Mouse (Mus musculus) brain, embryonic 14.5 days (tissue): ENCODE measurements around the gene Vps37b. TPM values are rescaled to one million over a fixed set of nuclear protein-coding genes. Genes with fewer than 3 reads are reported as not detected.
A peak's percentile ranks its signal among the peaks of the same experiment; 100 is the strongest.

Experiments used
- DNase-seq: peaks from one replicate; pipeline ENCODE4 v3.0.0-alpha.2; 2011; ENCODE audit warnings: low read depth
- CTCF ChIP-seq: fragments of 200-500 bp; IDR thresholded peaks from 2 replicates; pipeline ENCODE4 v1.5.1; 2012; ENCODE audit warnings: inconsistent platforms, mild to moderate bottlenecking, moderate library complexity, borderline replicate concordance; ENCODE audit not compliant: insufficient read depth, insufficient read length; ENCODE audit errors: extremely low read depth
- POLR2A ChIP-seq: fragments of 200-500 bp; IDR thresholded peaks from 2 replicates; pipeline ENCODE4 v1.6.1; 2012; ENCODE audit warnings: mild to moderate bottlenecking, inconsistent platforms, borderline replicate concordance; ENCODE audit not compliant: poor library complexity, insufficient read depth, insufficient read length, severe bottlenecking; ENCODE audit errors: extremely low read depth
- polyA plus RNA-seq: library from polyadenylated mRNA; depleted of rRNA; stranded (reverse); fragments of >200 nt; gene quantifications from 2 replicates; pipeline ENCODE4 v1.2.3, GENCODE M21; 2012

Vps37b gene
- polyA plus RNA-seq, 1 experiment: 79.9 TPM

GRCm38 (mm10) chr5:124015727-124016126, 16.3 kb downstream of the Vps37b start:
- DNase-seq: no peak
- TF ChIP-seq POLR2A (no peak), CTCF (no peak)

DNA sequence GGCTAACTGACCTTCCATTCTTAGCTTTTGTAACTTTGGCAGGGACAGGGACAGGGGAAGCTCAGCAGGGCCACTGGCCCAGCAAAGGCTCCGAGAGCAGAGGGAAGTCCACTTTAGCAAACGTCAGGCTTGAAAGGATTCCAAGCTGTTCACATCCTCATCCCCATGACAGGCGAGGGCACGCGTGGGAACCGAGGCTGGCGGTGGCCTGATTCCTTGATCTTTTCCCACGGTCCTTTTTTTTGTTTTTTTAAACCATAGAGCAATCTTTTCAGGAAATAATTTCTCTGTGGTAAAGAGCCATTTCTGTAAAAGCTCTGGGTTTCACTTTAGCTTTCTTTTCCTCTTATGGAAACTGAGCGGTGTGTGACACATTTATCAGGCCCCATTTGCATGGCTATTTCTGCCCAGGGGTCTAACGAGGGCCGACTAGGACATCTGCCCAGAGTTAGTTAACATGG, 17.2 kb downstream of the Vps37b start:
- no peak for DNase-seq
- no peak for TF ChIP-seq CTCF
- no peak for TF ChIP-seq POLR2A

- no peak for DNase-seq
- TF ChIP-seq CTCF: no peak
Observed at GRCm38 (mm10) chr5:124014180-124014579, 17.9 kb downstream of the Vps37b start.

DNA sequence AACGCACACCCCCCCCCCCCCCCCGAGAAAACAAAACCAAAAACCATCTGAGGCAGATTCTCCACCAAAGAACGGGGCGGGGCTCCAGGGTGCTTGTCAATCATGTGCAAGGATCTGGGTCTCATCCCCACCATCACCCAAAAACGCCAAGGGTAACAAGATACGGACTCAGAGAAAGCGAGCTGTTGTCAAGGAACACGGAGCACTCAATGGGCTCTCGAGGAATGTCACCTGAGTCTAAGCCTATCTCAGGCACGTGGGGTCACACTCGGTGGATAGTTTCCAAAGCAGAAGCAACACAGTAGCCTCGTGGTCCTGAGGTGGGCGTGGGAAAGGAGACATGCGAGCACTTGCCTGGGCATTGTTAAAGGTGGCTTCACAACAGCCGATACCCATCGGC, 18.3 kb downstream of the Vps37b start:
- DNase-seq: no peak
- TF ChIP-seq POLR2A (no peak), CTCF (no peak)

DNA sequence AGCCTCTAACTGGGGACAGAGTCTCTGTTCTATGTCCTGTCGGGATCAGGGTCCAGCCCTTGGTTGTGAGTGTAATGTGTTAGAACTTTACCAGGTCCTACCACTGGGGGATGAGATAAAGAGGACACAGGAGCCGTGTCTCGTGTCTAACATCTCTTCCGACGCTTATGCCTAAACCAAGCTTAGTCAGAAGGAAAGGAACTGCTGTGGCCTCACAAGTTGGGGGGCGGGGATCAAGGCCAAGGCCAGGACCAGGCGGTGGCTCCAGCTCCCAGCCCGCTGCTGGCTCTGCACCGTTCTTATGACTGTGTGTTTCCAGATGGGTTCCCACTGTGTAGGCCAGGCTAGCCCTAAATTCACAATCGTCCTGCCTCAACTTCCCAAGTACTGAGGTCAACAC, 19.2 kb downstream of the Vps37b start:
- TF ChIP-seq CTCF (no peak), POLR2A (no peak)
- no peak for DNase-seq

- TF ChIP-seq CTCF: no peak
- TF ChIP-seq POLR2A: no peak
- peak; percentile 52 for DNase-seq
Observed at GRCm38 (mm10) chr5:124011927-124012326, 20.1 kb downstream of the Vps37b start.

- DNase-seq: peak; percentile 91
- no peak for TF ChIP-seq POLR2A
- TF ChIP-seq CTCF: no peak
Observed at GRCm38 (mm10) chr5:124010910-124011655, 21.0 kb downstream of the Vps37b start.

- no peak for TF ChIP-seq CTCF
- no peak for DNase-seq
Observed at GRCm38 (mm10) chr5:124010077-124010476, 22.0 kb downstream of the Vps37b start.

DNA sequence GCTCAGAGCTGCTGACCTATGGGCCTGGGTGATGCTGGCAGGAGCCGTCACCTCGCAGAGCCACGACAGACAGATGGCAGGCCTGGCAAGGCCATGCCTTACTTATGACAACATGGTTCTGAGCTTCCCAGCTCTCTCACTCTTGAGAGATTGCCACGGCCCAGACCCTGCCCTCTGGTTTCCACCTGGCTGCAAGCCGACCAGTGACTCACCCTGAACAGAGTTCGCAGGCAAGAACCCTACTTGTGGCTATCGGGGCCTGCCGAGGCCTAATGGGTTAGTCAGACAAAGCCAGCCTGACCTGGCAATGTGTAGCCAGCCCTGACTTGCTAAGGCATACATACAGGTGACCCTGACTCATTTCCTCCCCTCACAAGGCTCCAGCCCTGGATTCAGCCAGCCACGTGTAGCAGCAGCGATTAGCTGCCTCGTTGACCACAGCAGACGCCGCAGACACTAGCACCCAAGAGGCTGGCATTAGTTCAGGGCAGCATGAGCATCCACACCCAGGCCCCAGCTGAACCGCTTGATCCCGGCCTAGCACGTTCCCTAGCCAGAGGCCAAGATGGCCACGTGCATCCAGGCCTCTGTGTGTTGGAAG, 25.1 kb downstream of the Vps37b start:
- TF ChIP-seq POLR2A: no peak
- no peak for TF ChIP-seq CTCF
- no peak for DNase-seq

GRCm38 (mm10) chr5:124006082-124006873, 25.8 kb downstream of the Vps37b start:
- no peak for TF ChIP-seq CTCF
- TF ChIP-seq POLR2A: no peak
- DNase-seq: no peak

GRCm38 (mm10) chr5:124005591-124005990, 26.5 kb downstream of the Vps37b start:
- no peak for DNase-seq
- TF ChIP-seq POLR2A (no peak), CTCF (no peak)
